Mouse (Mus musculus) T-helper 17 cell (primary cell): ENCODE measurements around the gene Mttp.

Experiments used
- in situ Hi-C, 2 experiments: fragments of 300-600 bp; cut with MboI, MseI; formaldehyde crosslinking; loops; 1 replicate in 1 of 2; 2 replicates in 1 of 2; pipeline ENCODE4 v1.15.1; 2025; ENCODE audit warnings: high pct_unique_total_duplicates in 2 of 2

Gene Mttp

DNA sequence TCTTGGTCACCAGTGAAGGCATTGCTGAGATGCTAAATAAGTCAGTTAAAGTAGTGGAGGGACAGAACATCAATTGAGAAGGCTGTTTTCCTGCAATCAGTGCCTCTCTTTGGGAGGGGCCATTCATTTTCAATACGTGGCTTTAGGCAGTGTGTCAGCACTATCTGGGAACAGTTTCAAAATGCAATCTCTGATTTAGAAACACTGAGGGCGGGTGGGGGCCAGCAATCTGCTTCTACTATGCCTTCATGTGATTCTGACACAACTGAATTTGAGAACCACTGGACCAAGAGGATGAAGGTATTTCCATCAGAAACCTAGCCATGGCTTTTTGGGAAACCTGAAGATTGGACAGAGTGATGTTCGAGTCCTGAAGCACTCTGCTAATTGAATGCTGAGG, 49.5 kb downstream of the Mttp start:
- in situ Hi-C loops: no loop called here

DNA sequence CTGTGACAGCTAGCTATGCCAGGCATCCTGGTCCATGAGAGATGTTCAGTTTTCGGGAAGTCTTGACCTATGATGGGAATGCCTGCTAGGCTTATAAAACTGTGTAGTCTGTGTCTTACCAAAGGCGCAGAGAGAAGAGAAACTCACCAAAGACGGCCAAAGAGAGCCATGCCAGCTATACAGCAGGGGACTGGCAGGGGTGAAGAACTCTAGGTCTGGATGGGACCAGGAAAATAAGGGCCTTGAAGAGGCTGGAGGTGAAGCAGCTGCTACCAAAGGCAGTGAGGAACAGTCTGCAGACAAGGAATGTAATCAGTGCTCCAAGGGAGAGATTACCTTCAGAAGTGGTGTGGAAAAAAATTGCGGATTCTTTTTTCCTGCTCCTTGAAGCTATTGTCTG, 60.9 kb downstream of the Mttp start:
- in situ Hi-C loops: no loop called here

DNA sequence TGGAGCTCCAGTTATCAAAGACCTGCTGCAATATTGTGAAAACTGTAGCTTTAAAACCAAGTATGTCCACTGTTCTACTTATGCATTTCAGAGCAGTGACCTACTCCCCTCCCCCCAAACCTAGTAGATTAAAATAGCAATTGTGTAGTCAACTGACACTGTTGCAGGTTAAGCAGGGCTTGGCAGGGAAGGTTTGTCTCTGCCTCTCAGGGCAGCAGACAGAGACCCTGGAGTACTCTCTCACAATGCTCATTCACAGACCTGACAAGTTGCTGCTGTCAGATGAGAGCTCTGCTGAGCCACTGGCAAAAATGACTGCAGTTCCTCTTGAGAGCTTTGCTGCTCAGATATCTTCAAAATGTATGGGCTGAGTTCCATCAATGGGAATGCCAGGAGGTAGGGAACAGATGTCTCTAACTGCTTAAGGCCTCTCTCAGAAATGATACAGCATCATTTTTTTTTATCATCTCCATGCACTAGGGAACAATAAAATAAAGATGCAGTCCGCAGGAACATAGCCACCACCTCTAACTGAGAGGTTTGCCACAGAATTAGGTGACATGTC, 61.6 kb downstream of the Mttp start:
- in situ Hi-C loops: no loop called here

DNA sequence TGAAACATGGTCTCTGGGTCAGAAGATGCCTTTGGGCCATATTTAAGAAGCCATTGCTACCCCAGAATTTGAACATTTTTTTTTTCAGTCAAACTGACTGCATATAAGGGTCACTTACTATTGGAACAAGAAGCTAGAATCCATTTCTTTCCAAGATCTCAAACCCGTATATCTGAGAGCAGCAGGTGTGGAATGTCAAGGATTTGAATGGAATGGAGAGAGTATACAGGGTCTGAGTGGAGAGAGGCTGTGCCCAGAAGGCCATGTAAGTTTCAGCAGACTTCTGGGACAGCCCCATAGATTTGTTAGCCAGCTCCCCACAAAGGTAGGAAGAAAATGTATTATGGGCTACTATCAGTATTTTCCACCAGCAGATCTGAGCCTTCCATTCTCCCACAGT, 66.1 kb downstream of the Mttp start:
- in situ Hi-C loops: no loop called here

DNA sequence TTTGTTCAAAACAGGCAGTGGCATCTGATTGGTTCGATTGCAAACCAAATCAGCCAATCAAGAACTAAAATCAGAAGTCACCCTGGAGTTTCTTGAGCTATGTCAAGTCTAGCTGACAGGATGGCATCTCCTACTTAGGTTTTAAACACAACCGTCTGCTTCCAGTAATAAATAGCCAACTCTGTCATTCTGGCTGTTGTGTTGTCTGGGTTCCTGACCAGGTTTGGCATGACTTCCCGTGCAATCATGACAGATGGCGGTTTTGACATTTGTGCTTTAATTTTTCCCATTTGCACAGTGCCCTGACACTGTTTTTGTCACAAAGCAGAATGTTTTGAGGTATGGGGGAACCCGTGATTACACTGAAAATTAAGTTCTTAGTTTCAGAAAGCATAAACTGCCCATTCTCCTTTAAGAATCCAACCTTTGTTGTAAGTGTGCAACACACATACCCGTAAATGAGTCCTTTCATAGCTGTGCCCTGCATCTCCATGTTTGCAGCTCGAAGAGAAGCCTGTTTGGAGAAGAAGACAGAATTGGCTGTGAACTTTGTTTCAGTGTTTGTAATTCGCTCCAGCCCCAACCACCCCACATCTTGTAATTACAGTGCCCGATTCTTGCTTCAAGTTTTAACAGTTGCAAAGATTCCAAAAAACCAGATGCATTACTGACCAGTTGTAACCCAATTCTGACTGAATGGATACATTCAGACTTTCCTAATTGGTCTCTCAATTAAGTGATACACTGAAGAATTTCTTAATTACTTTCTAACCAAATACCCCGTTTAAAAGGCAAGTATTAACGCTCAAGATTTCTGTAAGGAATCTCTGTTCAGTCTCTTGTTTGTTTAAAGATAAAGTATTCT, 67.1 kb downstream of the Mttp start:
- in situ Hi-C loops: no loop called here

DNA sequence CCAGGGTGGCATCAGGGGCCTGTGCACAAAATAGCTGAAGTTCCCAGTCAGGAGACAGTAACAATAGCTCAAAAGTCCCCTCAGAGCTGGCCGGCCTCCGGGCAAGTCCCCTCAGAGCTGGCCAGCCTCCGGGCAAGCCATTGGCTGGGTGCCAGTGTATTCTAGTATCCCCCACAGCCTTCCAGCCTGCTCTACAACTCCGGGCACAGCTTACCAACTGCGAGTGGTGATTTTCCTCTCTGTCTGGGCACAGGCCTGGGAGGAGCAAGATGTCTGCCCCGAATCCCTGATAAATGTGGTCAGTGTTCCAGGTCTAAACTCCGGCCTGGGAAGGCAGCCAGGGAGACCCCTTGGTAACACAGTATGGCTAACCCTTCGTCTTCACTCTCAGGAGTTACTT, 69.6 kb downstream of the Mttp start:
- in situ Hi-C loops: no loop called here

DNA sequence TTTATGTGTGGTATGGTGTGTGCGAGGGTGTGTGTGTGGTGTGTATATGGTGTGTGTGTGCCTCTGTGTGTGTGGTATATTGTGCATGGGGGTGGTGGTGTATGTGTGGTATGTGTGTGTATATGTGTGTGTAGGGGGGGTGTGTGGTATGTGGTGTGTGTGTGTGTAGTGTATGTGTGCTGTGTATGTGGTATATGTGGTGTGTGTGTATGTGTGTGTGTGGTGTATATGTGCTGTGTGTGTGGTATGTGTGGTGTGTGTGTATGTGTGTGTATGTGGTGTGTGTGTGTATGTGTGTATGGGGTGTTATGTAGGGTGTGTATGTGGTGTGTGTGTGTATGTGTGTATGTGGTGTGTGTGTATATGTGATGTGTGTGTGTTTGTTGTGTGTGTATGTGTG, 70.6 kb downstream of the Mttp start:
- in situ Hi-C loops: no loop called here

DNA sequence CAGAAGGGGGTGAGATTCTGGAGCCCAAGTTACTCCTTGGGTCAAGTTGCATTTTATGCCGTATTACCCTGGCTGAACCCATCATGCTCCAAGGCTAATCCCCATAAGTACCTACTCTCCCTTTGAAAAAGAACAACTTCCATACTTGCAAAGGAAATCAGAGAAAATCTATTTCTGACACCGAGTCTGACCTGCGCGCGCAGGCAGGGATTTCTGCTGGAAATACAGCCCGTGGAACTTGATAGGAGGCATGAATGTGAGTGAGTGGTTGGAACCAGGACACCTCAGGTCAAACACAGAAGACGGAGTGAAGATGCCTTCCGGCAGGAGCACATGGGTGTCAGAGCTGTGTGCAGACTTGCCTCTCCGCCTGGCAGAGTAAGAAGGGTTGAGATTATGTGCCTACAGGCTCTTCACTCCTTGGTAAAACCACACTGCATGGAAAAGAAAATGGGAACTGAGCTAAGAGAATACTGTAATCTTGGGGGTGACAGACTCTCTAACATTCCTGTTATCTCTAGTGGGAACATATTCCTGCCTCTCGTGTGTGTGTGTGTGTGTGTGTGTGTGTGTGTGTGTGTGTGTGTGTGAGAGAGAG, 73.2 kb downstream of the Mttp start:
- in situ Hi-C loops: no loop called here

DNA sequence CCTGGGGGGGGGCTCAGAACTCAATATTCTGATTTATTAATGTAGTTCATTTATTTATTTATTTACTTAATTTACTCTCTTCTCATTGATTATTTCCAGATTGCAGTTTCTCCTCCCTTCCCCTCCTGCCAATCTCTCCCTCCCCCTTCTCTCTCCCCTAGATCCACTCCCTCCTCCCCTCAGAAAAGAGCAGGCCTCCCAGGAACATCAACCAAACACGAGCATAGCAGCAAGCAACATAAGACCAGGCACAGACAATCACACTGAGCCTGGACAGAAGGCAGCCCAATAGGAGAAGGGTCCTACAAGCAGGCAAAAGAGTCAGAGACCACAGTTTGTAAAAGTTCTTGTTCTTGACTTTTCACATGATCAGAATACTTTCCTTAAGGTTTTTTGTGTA, 73.8 kb downstream of the Mttp start:
- in situ Hi-C loops: no loop called here

DNA sequence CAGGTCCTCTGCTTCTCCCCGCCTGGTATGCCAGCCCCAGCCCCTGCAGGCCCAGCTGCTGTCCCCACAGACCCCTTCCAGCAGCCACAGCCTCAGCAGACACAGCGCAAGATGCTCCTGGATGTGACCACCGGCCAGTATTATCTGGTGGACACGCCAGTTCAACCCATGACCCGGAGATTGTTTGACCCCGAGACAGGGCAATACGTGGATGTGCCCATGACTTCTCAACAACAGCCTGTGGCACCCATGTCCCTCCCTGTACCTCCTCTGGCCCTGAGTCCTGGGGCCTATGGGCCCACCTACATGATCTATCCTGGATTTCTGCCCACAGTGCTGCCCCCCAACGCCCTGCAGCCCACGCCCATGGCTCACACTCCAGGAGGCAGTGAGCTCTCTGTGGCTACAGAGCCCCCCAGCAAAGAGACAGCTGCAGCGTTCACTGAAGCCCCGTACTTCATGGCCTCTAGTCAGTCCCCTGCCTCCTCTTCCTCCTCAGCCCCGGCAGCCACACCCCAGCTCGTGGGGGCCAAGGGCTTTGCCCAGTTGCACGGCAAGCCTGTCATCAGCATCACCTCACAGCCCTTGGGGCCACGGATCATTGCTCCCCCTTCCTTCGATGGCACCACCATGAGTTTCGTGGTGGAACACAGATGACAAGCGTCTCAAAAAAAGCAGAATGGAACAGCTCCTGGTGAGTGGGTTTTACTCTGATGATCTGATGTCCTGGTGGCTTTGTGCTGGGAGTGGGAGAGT, 74.8 kb downstream of the Mttp start:
- in situ Hi-C loops: no loop called here

DNA sequence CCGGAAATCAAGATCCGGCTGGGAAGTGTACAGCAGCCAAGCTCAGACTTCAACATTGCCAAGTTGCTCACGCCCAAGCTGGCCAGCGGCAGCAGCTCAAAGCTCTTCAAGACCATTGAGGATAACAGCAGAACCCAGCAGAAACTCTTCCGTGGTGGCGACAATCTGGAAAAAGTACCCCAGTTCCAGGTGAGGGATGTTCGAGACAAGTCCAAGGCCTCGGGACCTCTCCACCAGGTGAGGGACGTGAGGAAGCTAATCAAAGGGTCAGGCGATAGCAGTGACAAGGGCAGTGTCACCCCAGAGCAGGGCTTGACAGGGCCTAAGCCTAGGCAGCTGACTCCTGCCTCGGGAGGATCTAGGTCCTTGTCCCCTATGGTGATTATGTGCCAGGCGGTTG, 76.7 kb downstream of the Mttp start:
- in situ Hi-C loops: no loop called here

DNA sequence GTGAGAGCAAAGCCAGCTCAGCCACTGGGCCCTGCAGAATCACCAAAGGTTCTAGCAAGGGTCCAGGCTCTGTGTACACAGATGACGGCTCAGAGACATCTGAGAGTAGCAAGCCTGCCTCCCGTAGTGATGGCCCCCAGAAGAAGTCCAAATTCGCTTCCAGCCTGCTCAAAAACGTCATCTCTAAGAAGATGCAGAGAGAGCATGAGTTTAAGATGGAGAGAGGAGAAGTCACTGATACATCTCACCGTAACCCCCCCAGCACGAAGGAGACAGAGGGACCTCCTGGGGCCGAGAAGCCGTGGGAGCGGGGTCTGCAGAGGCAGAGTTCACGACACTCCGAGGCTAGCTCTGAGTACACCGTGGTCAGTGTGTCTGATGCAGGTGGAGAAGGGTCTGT, 77.5 kb downstream of the Mttp start, which contains the start of gene Gm5105:
Gene Gm5105 (minus strand): TSS at position 101 of the 400 bp plus-strand sequence.
- in situ Hi-C loops: no loop called here

DNA sequence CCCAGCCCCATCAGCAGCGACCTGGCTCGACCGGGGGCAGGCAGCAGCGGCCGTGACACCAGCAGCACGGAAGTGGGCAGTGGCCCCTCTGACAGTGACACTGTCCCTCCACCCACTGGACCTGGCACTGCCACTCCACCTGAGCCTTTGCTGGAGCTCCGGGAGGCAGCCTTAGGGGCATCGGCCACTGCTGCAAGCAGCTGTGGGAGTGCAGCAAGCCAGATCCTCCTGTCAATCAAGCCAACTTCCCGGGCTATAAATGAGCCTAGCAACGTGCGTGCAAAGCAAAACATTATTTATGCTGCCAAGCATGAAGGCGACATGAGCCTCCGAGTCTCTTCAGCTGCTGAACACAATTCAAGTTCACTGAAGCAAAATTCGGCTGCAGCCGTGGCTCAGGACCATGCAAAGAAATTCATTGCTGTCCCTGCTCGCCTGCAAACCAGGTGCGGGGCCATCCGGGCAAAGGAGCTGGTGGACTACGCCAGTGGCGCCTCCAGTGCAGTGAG, 78.4 kb downstream of the Mttp start:
- in situ Hi-C loops: no loop called here

DNA sequence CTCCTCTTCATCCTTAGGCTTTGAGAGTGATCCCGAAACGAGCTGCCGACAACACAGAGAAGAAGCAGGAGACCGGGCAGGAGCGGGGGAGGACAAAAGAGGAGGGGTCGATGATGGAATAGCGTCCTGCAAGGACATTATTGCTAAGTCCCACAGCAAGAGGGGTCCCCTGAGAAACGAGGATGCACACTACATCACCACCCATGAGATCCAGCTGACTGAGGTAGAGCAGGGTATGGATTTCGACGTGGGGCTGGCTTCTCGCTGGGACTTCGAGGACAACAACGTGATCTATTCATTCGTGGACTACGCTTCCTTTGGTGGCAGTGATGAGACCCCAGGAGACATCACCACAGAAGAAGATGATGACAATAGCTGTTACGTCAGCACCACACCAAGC, 78.8 kb downstream of the Mttp start:
- in situ Hi-C loops: no loop called here

DNA sequence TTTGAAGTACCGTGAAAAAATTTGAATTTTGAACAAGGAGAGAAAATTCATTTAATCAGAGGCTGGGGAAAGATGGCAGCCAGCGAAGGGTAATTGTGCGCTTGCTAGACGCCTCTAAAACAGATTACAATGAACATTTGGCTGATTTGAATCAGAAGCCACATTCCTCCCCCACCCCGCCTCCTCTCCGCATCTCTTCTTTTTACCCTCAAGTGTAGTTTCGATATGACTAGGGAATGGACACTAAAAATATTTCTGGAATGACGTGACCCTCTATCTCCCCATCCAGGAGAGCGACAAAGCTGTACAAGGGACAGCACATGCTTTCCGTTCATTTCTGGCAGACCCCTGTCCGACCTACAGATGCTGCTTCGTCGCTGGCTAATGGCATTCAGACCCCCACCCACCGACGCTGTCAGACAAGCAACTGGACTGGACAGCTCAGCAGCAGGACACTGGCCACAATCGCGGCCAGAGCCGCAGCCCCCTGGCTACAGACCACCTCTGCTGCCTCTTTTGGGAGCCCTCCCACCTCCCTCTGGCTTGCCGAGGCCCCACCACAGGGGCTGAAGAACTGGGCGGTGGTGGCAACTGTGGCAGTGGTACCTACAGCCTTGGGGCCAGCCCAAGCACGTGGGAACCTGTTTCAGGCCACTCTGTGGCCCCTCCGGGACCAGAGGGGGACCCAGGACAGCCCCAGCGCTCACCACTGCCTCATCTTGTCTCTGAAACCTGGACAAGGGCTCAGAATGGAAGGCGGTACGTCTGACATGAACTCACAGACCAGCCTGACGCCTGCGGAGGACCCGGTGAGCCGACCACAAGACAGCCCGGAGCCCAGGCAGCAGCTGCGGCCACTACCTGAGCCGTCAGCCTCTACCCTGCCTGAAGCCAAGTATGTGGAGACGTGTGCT, 79.8 kb downstream of the Mttp start, which contains the start of gene 1110002E22Rik:
Gene 1110002E22Rik (plus strand): TSS at position 321 of the 914 bp plus-strand sequence.
- in situ Hi-C loops: no loop called here

DNA sequence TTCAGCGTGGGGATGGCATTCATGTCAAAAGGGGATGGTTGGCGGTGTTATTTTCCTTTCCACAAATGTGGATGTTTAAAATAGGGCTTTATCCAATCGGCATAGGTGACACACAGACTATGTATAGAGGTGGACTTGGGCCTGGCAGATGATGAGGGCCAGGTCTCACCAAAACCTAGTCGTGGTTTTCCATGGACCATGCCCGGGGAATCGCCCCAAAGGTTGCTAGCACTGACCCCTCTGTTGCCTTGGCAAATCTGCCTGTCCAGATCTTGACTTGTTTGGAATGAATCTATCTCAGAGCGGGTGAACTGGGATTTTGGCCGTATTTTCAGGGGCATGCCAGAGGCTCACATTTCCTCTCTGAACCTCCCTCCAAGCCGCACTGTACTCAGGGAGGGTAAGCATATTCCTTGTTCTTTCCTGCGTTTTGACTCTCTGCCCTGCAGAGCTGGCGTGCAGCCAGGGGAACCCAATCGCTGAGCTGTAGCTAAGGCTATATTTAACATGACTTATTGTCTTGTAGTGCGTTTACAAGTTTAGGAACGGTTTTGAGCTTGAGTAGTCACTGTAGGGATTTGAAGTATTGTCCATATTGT, 80.9 kb downstream of the Mttp start:
- in situ Hi-C loops: no loop called here

DNA sequence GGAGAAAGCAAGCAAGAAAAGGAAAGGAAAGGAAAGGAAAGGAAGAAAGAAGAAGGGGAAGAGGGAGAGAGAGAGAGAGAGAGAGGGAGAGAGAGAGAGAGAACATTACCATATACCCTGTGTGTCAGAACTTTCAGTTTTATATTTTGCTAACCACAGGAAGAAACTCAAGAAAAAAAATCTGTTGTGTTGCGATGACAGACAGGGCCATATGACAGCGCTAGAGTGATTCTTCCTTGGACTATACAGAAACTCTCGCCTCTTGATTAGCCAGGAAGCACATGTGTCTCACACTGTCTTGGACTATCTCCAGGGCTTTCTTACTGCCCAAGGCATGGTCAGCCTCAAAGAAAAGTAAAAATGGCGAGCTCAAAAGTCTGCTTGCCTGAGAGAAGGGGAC, 82.1 kb downstream of the Mttp start:
- in situ Hi-C loops: no loop called here

DNA sequence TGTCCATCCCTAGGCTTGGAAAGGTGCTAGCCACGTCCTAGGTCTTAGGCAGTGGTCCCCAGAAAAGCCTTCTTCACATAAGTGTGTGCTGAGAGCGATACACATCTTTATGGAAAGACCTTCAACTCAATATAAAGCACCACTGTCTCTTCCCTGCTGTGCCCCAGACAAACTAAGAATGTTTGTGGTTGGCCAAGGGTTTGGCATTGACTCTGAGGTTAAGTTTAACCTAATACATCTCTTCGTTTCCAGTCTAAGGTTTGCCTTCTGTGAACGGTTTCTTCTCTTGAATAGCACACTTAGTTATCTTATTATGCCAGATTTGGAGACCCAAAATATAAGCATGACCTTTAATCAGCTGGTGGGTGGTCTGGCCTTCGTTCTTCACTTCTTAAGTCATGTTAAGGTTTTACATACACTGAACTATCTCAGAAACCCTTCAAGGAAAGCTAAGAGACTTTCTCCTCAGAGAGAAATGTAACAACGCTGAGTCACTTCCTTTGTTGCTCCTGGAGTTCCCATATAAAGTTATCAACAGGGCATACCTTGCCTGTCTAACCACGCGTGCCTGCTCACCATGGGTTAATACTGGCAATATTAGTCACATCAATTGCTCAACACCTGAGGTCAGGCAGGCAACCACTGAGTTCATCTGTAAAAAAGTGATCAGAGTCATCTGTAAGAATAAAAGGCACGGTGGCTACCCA, 83.4 kb downstream of the Mttp start:
- in situ Hi-C loops: no loop called here

DNA sequence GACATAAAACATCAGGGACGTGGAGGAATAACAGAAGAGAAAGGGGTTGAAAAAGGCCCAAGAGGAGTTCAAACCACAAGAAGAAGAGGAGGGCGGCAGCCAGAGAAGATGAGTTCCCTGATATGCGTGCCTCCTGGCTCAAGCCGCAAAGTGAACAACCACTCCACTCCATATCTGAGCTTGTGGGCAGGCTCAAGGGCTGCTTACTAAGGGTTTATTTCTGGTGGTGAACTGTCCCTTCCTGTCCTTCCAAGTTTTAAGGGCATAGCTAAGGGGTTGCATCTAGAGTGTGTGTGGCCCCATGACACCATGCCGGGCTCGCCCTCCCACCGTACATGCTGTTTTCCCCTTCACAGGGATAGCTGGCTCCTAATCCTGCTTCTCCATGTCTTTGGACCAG, 84.3 kb downstream of the Mttp start:
- in situ Hi-C loops: no loop called here

DNA sequence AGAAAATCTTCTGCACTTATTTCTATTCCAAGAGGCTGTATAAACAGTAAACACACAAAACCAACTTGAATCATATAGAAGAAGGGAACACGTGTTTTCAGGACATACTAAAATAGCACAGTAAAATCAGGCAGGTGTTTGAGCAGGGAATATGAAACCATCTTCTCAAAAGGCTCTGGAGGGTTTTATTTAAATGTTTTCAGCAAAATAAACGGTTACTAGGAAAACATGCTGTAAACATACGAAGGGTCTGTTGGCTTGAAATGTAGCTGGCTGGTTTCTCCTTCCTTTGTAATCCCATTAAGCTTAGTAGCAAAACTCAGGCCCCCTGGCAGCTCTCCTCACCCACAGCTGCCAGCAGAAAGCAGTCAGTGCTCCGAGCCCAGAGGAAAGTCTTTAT, 86.5 kb downstream of the Mttp start:
- in situ Hi-C loops: no loop called here
